Mouse (Mus musculus): Measurements from ENCODE around the gene Zhx3.

The Zhx3 gene

GRCm38 (mm10) chr2:160760433-160761184 lies 112.2 kb downstream of the Zhx3 start:
- peak; percentile 72 for DNase-seq (ENCODE audit: low spot score)

GRCm38 (mm10) chr2:160756583-160757203 lies 116.1 kb downstream of the Zhx3 start:
- no peak for DNase-seq (ENCODE audit: low spot score)

GRCm38 (mm10) chr2:160747075-160747474 lies 125.7 kb downstream of the Zhx3 start:
- DNase-seq (ENCODE audit: low spot score): no peak

GRCm38 (mm10) chr2:160746637-160747036 lies 126.2 kb downstream of the Zhx3 start:
- DNase-seq (ENCODE audit: low spot score): no peak

- no peak for DNase-seq (ENCODE audit: low spot score)
Measured at GRCm38 (mm10) chr2:160745497-160745896, 127.3 kb downstream of the Zhx3 start.

- no peak for DNase-seq (ENCODE audit: low spot score)
Measured at GRCm38 (mm10) chr2:160744823-160745210, 128.0 kb downstream of the Zhx3 start.

- DNase-seq (ENCODE audit: low spot score): peak; percentile 87
Measured at GRCm38 (mm10) chr2:160744040-160744822, 128.6 kb downstream of the Zhx3 start.

- no peak for DNase-seq (ENCODE audit: low spot score)
Measured at GRCm38 (mm10) chr2:160742161-160742609, 130.6 kb downstream of the Zhx3 start.

- DNase-seq (ENCODE audit: low spot score): no peak
Measured at GRCm38 (mm10) chr2:160741580-160741979, 131.2 kb downstream of the Zhx3 start.

GRCm38 (mm10) chr2:160740521-160741156 lies 132.2 kb downstream of the Zhx3 start:
- no peak for DNase-seq (ENCODE audit: low spot score)

- no peak for DNase-seq (ENCODE audit: low spot score)
Measured at GRCm38 (mm10) chr2:160739647-160740356, 133.0 kb downstream of the Zhx3 start.

- no peak for DNase-seq (ENCODE audit: low spot score)
Measured at GRCm38 (mm10) chr2:160738354-160738753, 134.4 kb downstream of the Zhx3 start.

GRCm38 (mm10) chr2:160736466-160736865 lies 136.3 kb downstream of the Zhx3 start:
- DNase-seq (ENCODE audit: low spot score): no peak

- no peak for DNase-seq (ENCODE audit: low spot score)
Measured at GRCm38 (mm10) chr2:160735706-160736310, 137.0 kb downstream of the Zhx3 start.

- no peak for DNase-seq (ENCODE audit: low spot score)
Measured at GRCm38 (mm10) chr2:160734331-160734730, 138.5 kb downstream of the Zhx3 start.

GRCm38 (mm10) chr2:160733131-160733531 lies 139.7 kb downstream of the Zhx3 start:
- peak; percentile 27 for DNase-seq (ENCODE audit: low spot score)

- DNase-seq (ENCODE audit: low spot score): peak; percentile 39
Measured at GRCm38 (mm10) chr2:160732420-160732995, 140.3 kb downstream of the Zhx3 start.

- peak; percentile 87 for DNase-seq (ENCODE audit: low spot score)
Measured at GRCm38 (mm10) chr2:160731839-160732261, 140.9 kb downstream of the Zhx3 start.

- DNase-seq (ENCODE audit: low spot score): peak; percentile 97
Measured at GRCm38 (mm10) chr2:160731117-160731838, 141.5 kb downstream of the Zhx3 start, which contains the start of gene Plcg1. Gene Plcg1 (plus strand): TSS chr2:160731300.

- no peak for DNase-seq (ENCODE audit: low spot score)
Measured at GRCm38 (mm10) chr2:160730797-160731116, 142.0 kb downstream of the Zhx3 start.
